Mouse (Mus musculus) embryonic facial prominence, embryonic 14.5 days (tissue): ENCODE results near the gene Gm3591. TPM values are rescaled to one million over a fixed set of nuclear protein-coding genes. Genes with fewer than 3 reads are reported as not detected.
"Not testable (repeated sequence)": the region's sequence is repeated elsewhere in the genome, so short reads cannot be mapped to it uniquely, and the experiment has no call there.

Source experiments
- ATAC-seq: fragments of 200-750 bp; cut with Nextera tagmentation; 2 replicates; pipeline ENCODE4 v1.8.0; 2017; ENCODE audit warnings: low read depth, moderate number of reproducible peaks, moderate TSS enrichment
- DNase-seq: peaks from one replicate; pipeline ENCODE4 v3.0.0-alpha.2; 2015; ENCODE audit warnings: low spot score
- H3K27ac ChIP-seq: fragments of 300-500 bp; sonication (generic); replicated peaks from 2 replicates; pipeline ENCODE4 v1.5.1; 2014; ENCODE audit warnings: low read depth, mild to moderate bottlenecking, low read length, moderate library complexity
- H3K27me3 ChIP-seq: fragments of 300-500 bp; sonication (generic); replicated peaks from 2 replicates; pipeline ENCODE4 v1.6.1; 2014; ENCODE audit warnings: low read length; ENCODE audit not compliant: control insufficient read depth, insufficient read depth
- H3K36me3 ChIP-seq: fragments of 300-500 bp; sonication (generic); 2 replicates; pipeline ENCODE4 v1.6.1; 2014; ENCODE audit warnings: low read length, mixed read lengths; ENCODE audit not compliant: control insufficient read depth, insufficient read depth
- H3K4me1 ChIP-seq: fragments of 300-500 bp; sonication (generic); 2 replicates; pipeline ENCODE4 v1.6.1; 2014; ENCODE audit warnings: antibody characterized with exemption, low read length; ENCODE audit not compliant: control insufficient read depth, insufficient read depth
- H3K4me2 ChIP-seq: fragments of 300-500 bp; sonication (generic); 2 replicates; pipeline ENCODE4 v1.6.1; 2014; ENCODE audit warnings: low read depth, mild to moderate bottlenecking, low read length, moderate library complexity, mixed read lengths
- H3K4me3 ChIP-seq: fragments of 300-500 bp; sonication (generic); 2 replicates; pipeline ENCODE4 v1.5.1; 2014; ENCODE audit warnings: low read depth, mild to moderate bottlenecking, low read length
- H3K9ac ChIP-seq: fragments of 300-500 bp; sonication (generic); 2 replicates; pipeline ENCODE4 v1.6.1; 2014; ENCODE audit warnings: low read depth, mild to moderate bottlenecking, low read length, moderate library complexity, mixed read lengths
- H3K9me3 ChIP-seq: fragments of 300-500 bp; sonication (generic); 2 replicates; pipeline ENCODE4 v1.6.1; 2016; ENCODE audit warnings: low read length; ENCODE audit not compliant: control insufficient read depth
- WGBS: fragments of 180-500 bp; shearing (Covaris S2); extraction: QIAGEN DNeasy Blood & Tissue Kit; methylation state at CpG from one replicate; pipeline ENCODE4 v1.1.7; 2014; 5-methylcytosine and 5-hydroxymethylcytosine counted together
- polyA plus RNA-seq: library from polyadenylated mRNA; unstranded; fragments of >200 nt; fragmentation: Nextera tagmentation; extraction: Ambion mirVana; gene quantifications from 2 replicates; pipeline ENCODE4 v1.2.1, GENCODE M21; 2014

The Gm3591 gene
- polyA plus RNA-seq, result 0.18 TPM in 1 of 2 replicates, not detected in the other

GRCm38 (mm10) chr14:6412382-6412781 is at the start of gene Gm3591:
Gene Gm3591 (minus strand): TSS chr14:6412482.
- not testable (repeated sequence) for H3K4me3 ChIP-seq, H3K4me2 ChIP-seq, H3K9me3 ChIP-seq, H3K27ac ChIP-seq, H3K27me3 ChIP-seq, H3K9ac ChIP-seq, H3K36me3 ChIP-seq, H3K4me1 ChIP-seq, DNase-seq, ATAC-seq
- no CpG with 5 or more reads among the region's 2 CpGs for WGBS

GRCm38 (mm10) chr14:6444511-6444910 is 32.2 kb upstream of the Gm3591 start, which contains the start of gene Gm3594:
Gene Gm3594 (minus strand): TSS chr14:6444611.
- not testable (repeated sequence) for H3K36me3 ChIP-seq, H3K4me3 ChIP-seq, H3K9ac ChIP-seq, H3K4me1 ChIP-seq, ATAC-seq, H3K27ac ChIP-seq, H3K9me3 ChIP-seq, H3K4me2 ChIP-seq, DNase-seq, H3K27me3 ChIP-seq
- WGBS, result no CpG with 5 or more reads among the region's 4 CpGs

- H3K4me3 ChIP-seq, ATAC-seq, H3K36me3 ChIP-seq, H3K4me1 ChIP-seq, H3K27ac ChIP-seq, H3K4me2 ChIP-seq, H3K9ac ChIP-seq, H3K9me3 ChIP-seq, DNase-seq, H3K27me3 ChIP-seq: not testable (repeated sequence)
- WGBS, result 80% methylated on average over 1 of the region's 4 CpGs
Measured at GRCm38 (mm10) chr14:6440774-6441173, 28.5 kb upstream of the Gm3591 start.

- H3K9ac ChIP-seq, DNase-seq, H3K27me3 ChIP-seq, H3K27ac ChIP-seq, H3K9me3 ChIP-seq, H3K36me3 ChIP-seq, H3K4me3 ChIP-seq, ATAC-seq, H3K4me1 ChIP-seq, H3K4me2 ChIP-seq: not testable (repeated sequence)
- WGBS, result 57% methylated on average over 1 of the region's 5 CpGs
Measured at GRCm38 (mm10) chr14:6440206-6440605, 27.9 kb upstream of the Gm3591 start.

DNA sequence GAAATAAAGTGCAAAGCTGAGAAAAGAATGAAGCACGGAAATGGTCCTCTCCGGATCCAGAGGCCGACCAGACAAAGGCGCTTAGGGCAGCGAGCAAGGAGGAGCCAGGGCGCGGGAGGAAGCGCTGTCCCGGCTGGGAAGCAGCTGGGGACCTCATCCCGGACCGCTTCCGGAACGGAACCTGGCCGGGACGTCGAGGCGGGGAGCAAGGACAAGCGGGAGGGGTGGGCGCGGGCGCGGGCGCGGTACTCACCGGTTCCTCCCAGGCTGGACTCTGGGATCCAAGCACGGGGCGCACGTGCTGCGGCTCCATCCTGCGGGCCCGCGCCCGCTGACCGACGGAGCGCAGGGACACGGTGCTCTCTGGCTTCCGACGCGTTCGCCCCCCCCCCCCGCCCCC is 14.5 kb upstream of the Gm3591 start:
- H3K9me3 ChIP-seq, H3K36me3 ChIP-seq, ATAC-seq, H3K4me2 ChIP-seq, H3K27me3 ChIP-seq, DNase-seq, H3K9ac ChIP-seq, H3K27ac ChIP-seq, H3K4me1 ChIP-seq, H3K4me3 ChIP-seq: not testable (repeated sequence)
- 0% methylated on average over 2 of the region's 42 CpGs for WGBS

GRCm38 (mm10) chr14:6426353-6426752 is 14.1 kb upstream of the Gm3591 start:
- not testable (repeated sequence) for ATAC-seq, H3K36me3 ChIP-seq, H3K9ac ChIP-seq, DNase-seq, H3K9me3 ChIP-seq, H3K4me1 ChIP-seq, H3K27me3 ChIP-seq, H3K27ac ChIP-seq
- Histone ChIP-seq H3K4me2 (peak overlapping the region; percentile 46), H3K4me3 (peak overlapping the region; percentile 17)
- WGBS, result 23% methylated on average over 15 of the region's 22 CpGs

DNA sequence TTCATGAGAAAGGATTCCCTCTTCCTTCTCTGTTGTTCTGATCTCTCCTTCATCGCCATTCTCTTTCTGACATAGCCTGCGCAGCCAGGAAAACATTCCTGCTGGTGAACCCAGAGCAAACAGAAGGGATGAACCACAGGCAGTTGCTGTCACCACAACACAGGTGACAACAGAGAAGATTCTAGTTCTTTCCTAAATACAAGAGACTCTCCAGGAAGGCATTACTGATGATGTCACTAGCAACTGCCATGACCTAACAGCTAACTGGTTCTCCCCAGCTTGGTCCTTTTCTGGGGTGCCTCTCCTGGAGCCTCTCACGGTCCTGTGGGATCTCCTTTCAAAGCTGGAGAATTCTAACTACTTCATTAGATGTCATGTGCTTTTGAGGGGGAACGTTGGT is 22.1 kb downstream of the Gm3591 start, which contains the start of gene Gm16440:
Gm16440 (minus strand) TSS at position 101 of the 400 bp plus-strand sequence.
- H3K9ac ChIP-seq, H3K27ac ChIP-seq, ATAC-seq, H3K36me3 ChIP-seq, DNase-seq, H3K9me3 ChIP-seq, H3K27me3 ChIP-seq, H3K4me1 ChIP-seq, H3K4me3 ChIP-seq, H3K4me2 ChIP-seq: not testable (repeated sequence)
- WGBS, result 84% methylated on average over 2 of the region's 4 CpGs

Other genes with a start within 250 kb of the Gm3591 start
- not detected in 2 replicates for gene Gm21560, start 193.2 kb downstream of the Gm3591 start, polyA plus RNA-seq
- gene Gm3411, start 125.2 kb downstream of the Gm3591 start, polyA plus RNA-seq, result 0.58 and 0.66 TPM in 2 replicates
- not detected in 2 replicates for gene Gm21103, start 107.6 kb downstream of the Gm3591 start, polyA plus RNA-seq
- not detected in 2 replicates for gene Gm3618, start 68.8 kb downstream of the Gm3591 start, polyA plus RNA-seq
- not detected in 2 replicates for gene Gm16440, start 22.2 kb downstream of the Gm3591 start, polyA plus RNA-seq
- gene Gm3594, start 32.1 kb upstream of the Gm3591 start, polyA plus RNA-seq, result not detected in 2 replicates
- gene Gm8356, start 124.8 kb upstream of the Gm3591 start, polyA plus RNA-seq, result not detected in 2 replicates
- gene Gm3629, start 178.1 kb upstream of the Gm3591 start, polyA plus RNA-seq, result not detected in 2 replicates
- not detected in 2 replicates for gene Gm3460, start 209.9 kb upstream of the Gm3591 start, polyA plus RNA-seq